In genomic region chr17:28070256-28070655, GRCm38 (mm10) we compare ENCODE assay signal across 16 mouse cellular contexts. TPM values are rescaled to one million over a fixed set of nuclear protein-coding genes. Genes with fewer than 3 reads are reported as not detected.
DNase-seq lines count a peak whose midpoint lies in the region; ATAC-seq and TF ChIP-seq lines count a peak whose summit lies in the region.
"Had no signal": no experiment of that assay in that cellular context is flagged by ENCODE, and none has a peak within 500 bp of the region (broad histone marks: within the 10 kb centered on the region; RNA-seq: fewer than 3 reads in every experiment).

No protein-coding gene starts in this region.

- peak; percentile 76 to 79 for DNase-seq in cerebellum, postnatal 10 days
- no peak for DNase-seq in cerebellum, adult 18-20 months
- DNase-seq in left cerebral cortex, postnatal 4 days, result peak; percentile 66
- no peak for DNase-seq in left cerebral cortex, adult 9 months (ENCODE audit: low spot score in 2 of 2)
- no peak for DNase-seq in ES-E14 (ENCODE audit: low read depth, low spot score)
- peak; percentile 42 to 68 for DNase-seq in adrenal gland, postnatal 4 days (ENCODE audit: low spot score in 2 of 2)
- DNase-seq in hindbrain, embryonic 11.5 days (ENCODE audit: low spot score), result no peak
- no peak for DNase-seq in thymus, postnatal 0 days (ENCODE audit: low spot score)
- DNase-seq: gastrocnemius, postnatal 14 days; kidney, adult 11 months; liver, embryonic 13.5 days; right cerebral cortex, postnatal 25 days; thymus, postnatal 36 days had no signal

- H3K9ac ChIP-seq in ES-E14 (ENCODE audit: insufficient read depth, low read depth, low read length, poor library complexity, severe bottlenecking), result no peak overlapping the region
- H3K9ac ChIP-seq in hindbrain, embryonic 11.5 days (ENCODE audit: low read depth, low read length), result no peak overlapping the region
- H3K9ac ChIP-seq: forebrain, embryonic 15.5 days; heart, embryonic 12.5 days; liver, embryonic 13.5 days; midbrain, embryonic 12.5 days had no signal

- intact Hi-C loops in left cerebral cortex, postnatal 4 days (cut with DNase I), result no loop called here

- H3K4me3 ChIP-seq in ES-E14 (ENCODE audit: insufficient read depth in 1 of 2, low read depth in 1 of 2, low read length in 2 of 2, poor library complexity in 1 of 2, severe bottlenecking in 1 of 2), result no peak overlapping the region
- H3K4me3 ChIP-seq in hindbrain, embryonic 11.5 days (ENCODE audit: low read depth, low read length), result no peak overlapping the region
- H3K4me3 ChIP-seq: forebrain, embryonic 15.5 days; heart, embryonic 12.5 days; liver, embryonic 13.5 days; midbrain, embryonic 12.5 days had no signal

- H3K36me3 ChIP-seq in ES-E14 (ENCODE audit: control insufficient read depth, insufficient read depth, low read length, poor library complexity, severe bottlenecking), result no peaks in the 10 kb centered on the region
- H3K36me3 ChIP-seq in hindbrain, embryonic 11.5 days (ENCODE audit: control insufficient read depth, insufficient read depth, low read length), result no peaks in the 10 kb centered on the region
- H3K36me3 ChIP-seq: forebrain, embryonic 15.5 days; heart, embryonic 12.5 days; liver, embryonic 13.5 days; midbrain, embryonic 12.5 days had no signal

- H3K4me1 ChIP-seq in ES-E14 (ENCODE audit: control insufficient read depth in 2 of 2, insufficient read depth in 2 of 2, low read length in 2 of 2, poor library complexity in 1 of 2), result peaks cover 0 to 3% of the 10 kb centered on the region in 2 experiments; a peak in 1 of 4 replicates
- no peaks in the 10 kb centered on the region for H3K4me1 ChIP-seq in hindbrain, embryonic 11.5 days (replicated peaks; ENCODE audit: control insufficient read depth, insufficient read depth, low read length)
- H3K4me1 ChIP-seq: forebrain, embryonic 15.5 days; liver, embryonic 13.5 days had no signal

- ATAC-seq in hindbrain, embryonic 11.5 days (ENCODE audit: low FRiP score), result no peak
- ATAC-seq: forebrain, embryonic 15.5 days had no signal

- 88% methylated on average over 13 of the region's 13 CpGs for WGBS in hindbrain, embryonic 11.5 days

- no peak overlapping the region for H3K27ac ChIP-seq in ES-E14 (ENCODE audit: insufficient read depth, low read depth, low read length, poor library complexity, severe bottlenecking)
- no peak overlapping the region for H3K27ac ChIP-seq in hindbrain, embryonic 11.5 days (ENCODE audit: low read depth, low read length)
- H3K27ac ChIP-seq: forebrain, embryonic 15.5 days; liver, embryonic 13.5 days; midbrain, embryonic 12.5 days had no signal

- H3K27me3 ChIP-seq in hindbrain, embryonic 11.5 days (ENCODE audit: control insufficient read depth, insufficient read depth, low read length), result no peaks in the 10 kb centered on the region
- H3K27me3 ChIP-seq: forebrain, embryonic 15.5 days had no signal

- H3K9me3 ChIP-seq in ES-E14 (ENCODE audit: control insufficient read depth, insufficient read depth, low read depth, low read length), result no peaks in the 10 kb centered on the region
- H3K9me3 ChIP-seq in hindbrain, embryonic 11.5 days (ENCODE audit: control insufficient read depth, low read length), result no peaks in the 10 kb centered on the region
- H3K9me3 ChIP-seq: forebrain, embryonic 15.5 days; liver, embryonic 13.5 days; midbrain, embryonic 12.5 days had no signal

- in situ Hi-C loops in ES-E14 (cut with MboI; ENCODE audit: low sequenced_read_pairs in 2 of 2, unreplicated experiment in 2 of 2), result no loop called here

- no peak overlapping the region for H3K4me2 ChIP-seq in hindbrain, embryonic 11.5 days (replicated peaks; ENCODE audit: low read depth, low read length)
- H3K4me2 ChIP-seq: forebrain, embryonic 15.5 days; liver, embryonic 13.5 days; midbrain, embryonic 12.5 days had no signal

TF ChIP-seq in ES-E14, 5 proteins besides CTCF, POLR2A, EP300 and RAD21:
- TF ChIP-seq CHD2 (IDR thresholded peaks at IDR 0.05; ENCODE audit: low read depth, low read length) (no peak), ZC3H11A (IDR thresholded peaks at IDR 0.05; ENCODE audit: borderline replicate concordance, low read depth, low read length) (no peak), ZNF384 (IDR thresholded peaks at IDR 0.05; ENCODE audit: low read depth, low read length) (0 out of 2 replicates have a peak, but pooled peaks have one; percentile 12), HCFC1 (IDR thresholded peaks at IDR 0.05; ENCODE audit: borderline replicate concordance, insufficient read depth, low read length) (no peak), MAFK (IDR thresholded peaks at IDR 0.05; ENCODE audit: insufficient read depth, low read depth, low read length) (no peak)

RNA-seq across cellular contexts. Expression of gene Tcp11, which starts 10.2 kb away (rescaled TPM):
- total RNA-seq in left cerebral cortex, postnatal 4 days (2021), result 1 to 10 TPM; 2.2 to 3.6 TPM
- total RNA-seq in ES-E14 (2012; rRNA removed), result 4.8 and 7.3 TPM in 2 replicates
- 1 to 10 TPM in 1 of 2 experiments, under 1 TPM in 1; 0.31 to 3.3 TPM for total RNA-seq in adrenal gland, postnatal 4 days (2021)
- polyA plus RNA-seq in hindbrain, embryonic 11.5 days (2014; fragmentation: Nextera tagmentation; extraction: Ambion mirVana), result 0.99 and 1.3 TPM in 2 replicates
- 1.3 and 2.0 TPM in 2 replicates for polyA plus RNA-seq in thymus, postnatal 0 days (2015; fragmentation: Nextera tagmentation; extraction: Ambion mirVana)
- total RNA-seq: gastrocnemius, postnatal 14 days had no signal

Comparison
In these comparisons a context has a peak if more than half of its experiments do, and no peak if none do; other contexts are left out.
1. DNase-seq: peak in cerebellum, postnatal 10 days (2 of 2), left cerebral cortex, postnatal 4 days (single experiment) and adrenal gland, postnatal 4 days (2 of 2); none in cerebellum, adult 18-20 months (0 of 2), left cerebral cortex, adult 9 months (0 of 2), ES-E14 (single experiment), hindbrain, embryonic 11.5 days (single experiment) and thymus, postnatal 0 days (single experiment).